Mouse (Mus musculus): Measurements from ENCODE around the gene Tarsl2. TPM values are rescaled to one million over a fixed set of nuclear protein-coding genes. Genes with fewer than 3 reads are reported as not detected.

The Tarsl2 gene
- total and polyA plus RNA-seq, 3 experiments: 3.3 to 4.2 (median 4.0) TPM

DNA sequence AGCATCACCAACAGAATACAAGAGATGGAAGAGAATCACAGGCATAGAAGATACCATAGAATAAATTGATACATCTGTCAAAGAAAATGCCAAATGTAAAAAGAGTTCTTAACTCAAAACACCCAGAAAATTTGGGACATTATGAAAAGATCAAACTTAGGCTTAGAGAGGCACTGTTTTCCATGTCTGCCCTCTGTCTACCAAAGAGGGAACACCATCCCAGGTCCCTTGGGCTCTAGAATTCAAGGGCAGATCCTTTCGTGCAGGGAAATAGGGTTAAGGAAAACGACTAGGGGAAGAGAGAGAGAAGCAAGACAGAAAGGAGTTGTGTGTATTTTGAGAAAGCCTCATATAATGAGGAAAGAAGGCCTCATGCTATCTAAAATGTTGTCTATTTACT lies 19.2 kb upstream of the Tarsl2 start:
- H3K4me2 ChIP-seq (ENCODE audit: insufficient read depth, low read depth, poor library complexity, severe bottlenecking): no peak overlapping the region
- dilution Hi-C loops (cut with MboI; ENCODE audit: extremely low pct_ligation_motif_present, extremely low pct_unique_long_range_greater_than_20kb, low sequenced_read_pairs) (no loop called here), in situ Hi-C loops (cut with MboI; ENCODE audit: low pct_ligation_motif_present, low pct_unique_long_range_greater_than_20kb, low sequenced_read_pairs) (no loop called here)
- no peak overlapping the region for H3K27ac ChIP-seq (ENCODE audit: insufficient read depth, low read depth)
- no peak overlapping the region for H3K9ac ChIP-seq (ENCODE audit: insufficient read depth, low read depth)
- no peak overlapping the region for H3K4me3 ChIP-seq (replicated peaks in 1 of 3; ENCODE audit: low read depth in 2 of 3, low read length in 2 of 3, poor library complexity in 1 of 3)
- no peak for DNase-seq (ENCODE audit: extremely low read depth)
- no peaks in the 10 kb centered on the region for H3K9me3 ChIP-seq (replicated peaks; ENCODE audit: low read length)
- TF ChIP-seq MYC (IDR thresholded peaks at IDR 0.05; ENCODE audit: low read depth, low read length): no peak
- no peak for TF ChIP-seq TBP (conservative IDR thresholded peaks at IDR 0.05; ENCODE audit: low read depth, low read length)
- no peak for TF ChIP-seq GABPA (IDR thresholded peaks at IDR 0.05; ENCODE audit: insufficient replicate concordance, low read depth, low read length)
- TF ChIP-seq POLR2AphosphoS2 (IDR thresholded peaks at IDR 0.05; ENCODE audit: low read depth, low read length): no peak
- no peak for TF ChIP-seq EP300 (IDR thresholded peaks at IDR 0.05; ENCODE audit: low read length)
- TF ChIP-seq SIN3A (IDR thresholded peaks at IDR 0.05; ENCODE audit: low read length): no peak
- no peak for TF ChIP-seq BHLHE40 (IDR thresholded peaks at IDR 0.05; ENCODE audit: low read depth, low read length)
- TF ChIP-seq MXI1 (IDR thresholded peaks at IDR 0.05; ENCODE audit: low read depth, low read length): no peak
- no peak for TF ChIP-seq SMC3 (IDR thresholded peaks at IDR 0.05; ENCODE audit: low read depth, low read length)
- TF ChIP-seq CHD1 (IDR thresholded peaks at IDR 0.05; ENCODE audit: low read depth, low read length): no peak
- no peak for TF ChIP-seq MEF2A (IDR thresholded peaks at IDR 0.05; ENCODE audit: borderline replicate concordance, low read depth, low read length)
- no peaks in the 10 kb centered on the region for H3K36me3 ChIP-seq (replicated peaks in 1 of 2; ENCODE audit: control insufficient read depth in 1 of 2, insufficient read depth in 1 of 2, low read length in 1 of 2)
- H3K27me3 ChIP-seq (replicated peaks): peaks cover 28% of the 10 kb centered on the region
- H3K79me2 ChIP-seq (replicated peaks; ENCODE audit: control insufficient read depth, extremely low read depth, insufficient read depth, poor library complexity, severe bottlenecking): no peaks in the 10 kb centered on the region
- H3K4me1 ChIP-seq (ENCODE audit: control insufficient read depth in 1 of 2, insufficient read depth in 2 of 2): no peaks in the 10 kb centered on the region

GRCm38 (mm10) chr7:65629846-65630245 lies 14.9 kb upstream of the Tarsl2 start:
- Histone ChIP-seq H3K79me2 (replicated peaks; ENCODE audit: control insufficient read depth, extremely low read depth, insufficient read depth, poor library complexity, severe bottlenecking) (no peaks in the 10 kb centered on the region), H3K27me3 (replicated peaks) (peaks cover 13% of the 10 kb centered on the region), H3K27ac (ENCODE audit: insufficient read depth, low read depth) (no peak overlapping the region), H3K4me3 (replicated peaks in 1 of 3; ENCODE audit: low read depth in 2 of 3, low read length in 2 of 3, poor library complexity in 1 of 3) (no peak overlapping the region), H3K36me3 (replicated peaks in 1 of 2; ENCODE audit: control insufficient read depth in 1 of 2, insufficient read depth in 1 of 2, low read length in 1 of 2) (no peaks in the 10 kb centered on the region), H3K9ac (ENCODE audit: insufficient read depth, low read depth) (no peak overlapping the region), H3K9me3 (replicated peaks; ENCODE audit: low read length) (no peaks in the 10 kb centered on the region), H3K4me2 (ENCODE audit: insufficient read depth, low read depth, poor library complexity, severe bottlenecking) (no peak overlapping the region), H3K4me1 (ENCODE audit: control insufficient read depth in 1 of 2, insufficient read depth in 2 of 2) (no peaks in the 10 kb centered on the region)
- dilution Hi-C loops (cut with MboI; ENCODE audit: extremely low pct_ligation_motif_present, extremely low pct_unique_long_range_greater_than_20kb, low sequenced_read_pairs): no loop called here
- in situ Hi-C loops (cut with MboI; ENCODE audit: low pct_ligation_motif_present, low pct_unique_long_range_greater_than_20kb, low sequenced_read_pairs): no loop called here
- DNase-seq (ENCODE audit: extremely low read depth): no peak
- TF ChIP-seq SMC3 (IDR thresholded peaks at IDR 0.05; ENCODE audit: low read depth, low read length) (no peak), RCOR1 (conservative IDR thresholded peaks at IDR 0.05; ENCODE audit: low read depth, low read length) (no peak), MEF2A (IDR thresholded peaks at IDR 0.05; ENCODE audit: borderline replicate concordance, low read depth, low read length) (no peak), SIN3A (IDR thresholded peaks at IDR 0.05; ENCODE audit: low read length) (no peak), CTCF (conservative IDR thresholded peaks at IDR 0.05 in 1 of 2, IDR thresholded peaks at IDR 0.05 in 1 of 2; ENCODE audit: low read depth in 2 of 2, low read length in 2 of 2) (no peak), ZMIZ1 (IDR thresholded peaks at IDR 0.05; ENCODE audit: low read depth, low read length) (no peak), CHD1 (IDR thresholded peaks at IDR 0.05; ENCODE audit: low read depth, low read length) (no peak), IRF4 (IDR thresholded peaks at IDR 0.05; ENCODE audit: low read depth, low read length) (no peak), ZC3H11A (IDR thresholded peaks at IDR 0.05; ENCODE audit: low read depth, low read length) (no peak), GABPA (IDR thresholded peaks at IDR 0.05; ENCODE audit: insufficient replicate concordance, low read depth, low read length) (no peak), CHD2 (IDR thresholded peaks at IDR 0.05; ENCODE audit: low read length) (no peak)

All from CH12.LX (cell line).